Mouse (Mus musculus) kidney, adult 10 weeks (tissue): ENCODE data around the gene Coq2. TPM values are rescaled to one million over a fixed set of nuclear protein-coding genes. Genes with fewer than 3 reads are reported as not detected.

Source experiments
- polyA plus RNA-seq: library from polyadenylated mRNA; stranded (reverse); fragments of 350-450 nt; fragmentation: Illumina TruSeq; extraction: RNeasy Lipid Tissue Mini Kit (QIAGEN cat#74804); gene quantifications from one replicate; pipeline ENCODE4 v1.2.3, GENCODE M21; 2014; ENCODE audit warnings: low read depth, low replicate concordance

The Coq2 gene
- polyA plus RNA-seq, result 26.3 TPM

DNA sequence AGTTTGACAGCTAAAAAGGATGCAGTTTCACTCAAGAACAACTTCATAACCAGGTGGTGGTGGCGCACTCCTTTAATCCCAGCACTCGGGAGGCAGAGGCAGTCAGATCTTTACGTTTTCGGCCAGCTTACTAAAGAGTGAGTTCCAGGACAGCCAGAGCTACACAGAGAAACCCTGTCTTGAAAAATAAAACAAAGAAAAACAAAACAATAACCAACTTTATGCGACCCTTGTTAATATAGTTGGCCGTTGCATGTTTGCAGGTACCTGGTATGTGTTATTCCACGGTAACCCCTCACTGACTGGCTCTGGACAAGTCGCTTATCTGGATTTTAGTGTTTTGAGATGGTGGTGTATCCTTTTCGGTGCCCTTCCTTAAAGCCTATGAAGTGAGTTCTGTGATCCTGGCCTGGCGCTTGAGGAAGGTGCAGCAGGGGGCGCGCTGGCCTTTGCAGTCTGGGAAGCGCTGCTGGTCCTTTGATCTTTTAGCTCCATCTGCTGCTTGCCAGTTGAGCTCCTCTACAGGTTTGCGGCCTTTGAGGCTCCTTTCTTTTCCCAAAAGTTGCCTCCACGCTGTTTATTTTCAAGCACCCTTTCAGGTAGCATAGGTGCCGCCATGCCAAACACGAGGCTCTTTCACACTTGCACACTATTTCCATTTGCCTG lies at the start of gene Coq2:
TSS of gene Coq2 (minus strand) at position 430 of the 666 bp plus-strand sequence.

DNA sequence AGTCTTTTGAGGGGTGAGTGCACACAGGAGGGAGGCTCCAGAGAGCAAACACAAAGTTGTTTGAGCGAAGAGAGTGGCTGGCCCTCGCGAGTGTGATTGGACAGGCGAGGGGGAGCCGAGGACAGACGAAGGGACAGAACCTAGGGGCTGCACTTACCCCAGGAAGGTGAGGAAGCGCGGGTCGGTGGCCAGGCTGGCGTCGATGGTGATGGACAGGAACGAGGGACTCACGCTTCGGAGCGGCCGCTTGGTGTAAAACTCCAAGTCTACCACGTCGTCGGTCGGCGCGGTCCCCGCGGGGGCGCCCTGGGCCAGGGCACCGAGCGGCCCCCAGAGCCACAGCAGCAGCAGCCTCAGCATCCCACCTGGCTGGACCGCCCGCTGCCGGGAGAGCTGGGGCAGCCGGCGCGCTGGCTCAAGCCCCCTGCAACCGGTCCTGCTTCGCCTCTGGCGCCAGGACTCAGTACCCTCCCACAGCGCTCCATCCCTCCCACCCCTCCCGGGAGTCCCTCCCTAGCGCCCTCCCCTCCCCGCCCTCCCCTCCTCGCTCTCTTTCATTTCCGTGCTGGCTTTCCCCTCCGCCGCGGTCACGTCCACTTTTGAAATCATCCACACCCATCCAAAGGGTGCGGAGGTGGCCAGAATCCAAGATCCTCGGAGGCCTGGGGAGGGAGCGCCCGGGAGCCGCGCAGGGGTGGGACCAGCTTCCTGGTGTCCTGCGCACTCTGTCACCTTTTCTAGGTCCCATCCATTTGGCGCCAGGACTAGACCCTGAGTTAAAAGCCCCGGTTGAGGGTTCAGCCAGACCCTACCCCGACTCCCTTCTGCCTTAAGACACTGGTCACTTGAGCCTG lies 44.5 kb upstream of the Coq2 start, which contains the start of gene Hpse:
TSS of gene Hpse (minus strand) at position 482 of the 854 bp plus-strand sequence.

Other genes with a start within 250 kb of the Coq2 start
- gene Lin54, start 174.5 kb downstream of the Coq2 start, polyA plus RNA-seq, result 19.7 TPM
- 83.8 TPM for gene Cops4, start 156.8 kb downstream of the Coq2 start, polyA plus RNA-seq
- 12.7 TPM for gene Plac8, start 102.9 kb downstream of the Coq2 start, polyA plus RNA-seq
- 0.32 TPM for gene Hpse, start 44.6 kb upstream of the Coq2 start, polyA plus RNA-seq
- 7.6 TPM for gene Helq, start 123.5 kb upstream of the Coq2 start, polyA plus RNA-seq
- gene Mrps18c, start 123.5 kb upstream of the Coq2 start, polyA plus RNA-seq, result 208 TPM
- 23.4 TPM for gene Abraxas1, start 145.8 kb upstream of the Coq2 start, polyA plus RNA-seq
- gene Gpat3, start 170.6 kb upstream of the Coq2 start, polyA plus RNA-seq, result 18.4 TPM